Mouse (Mus musculus) B cell, adult 62 days (primary cell): ENCODE measurements around the gene Usp34. TPM values are rescaled to one million over a fixed set of nuclear protein-coding genes. Genes with fewer than 3 reads are reported as not detected.

Experiments used
- total RNA-seq: library from RNA; stranded (reverse); gene quantifications from 4 replicates; pipeline ENCODE4 v1.2.4, GENCODE M21; 2023

Gene Usp34
- 94.5 to 106 TPM (median 98.1 TPM) in 4 replicates for total RNA-seq

DNA sequence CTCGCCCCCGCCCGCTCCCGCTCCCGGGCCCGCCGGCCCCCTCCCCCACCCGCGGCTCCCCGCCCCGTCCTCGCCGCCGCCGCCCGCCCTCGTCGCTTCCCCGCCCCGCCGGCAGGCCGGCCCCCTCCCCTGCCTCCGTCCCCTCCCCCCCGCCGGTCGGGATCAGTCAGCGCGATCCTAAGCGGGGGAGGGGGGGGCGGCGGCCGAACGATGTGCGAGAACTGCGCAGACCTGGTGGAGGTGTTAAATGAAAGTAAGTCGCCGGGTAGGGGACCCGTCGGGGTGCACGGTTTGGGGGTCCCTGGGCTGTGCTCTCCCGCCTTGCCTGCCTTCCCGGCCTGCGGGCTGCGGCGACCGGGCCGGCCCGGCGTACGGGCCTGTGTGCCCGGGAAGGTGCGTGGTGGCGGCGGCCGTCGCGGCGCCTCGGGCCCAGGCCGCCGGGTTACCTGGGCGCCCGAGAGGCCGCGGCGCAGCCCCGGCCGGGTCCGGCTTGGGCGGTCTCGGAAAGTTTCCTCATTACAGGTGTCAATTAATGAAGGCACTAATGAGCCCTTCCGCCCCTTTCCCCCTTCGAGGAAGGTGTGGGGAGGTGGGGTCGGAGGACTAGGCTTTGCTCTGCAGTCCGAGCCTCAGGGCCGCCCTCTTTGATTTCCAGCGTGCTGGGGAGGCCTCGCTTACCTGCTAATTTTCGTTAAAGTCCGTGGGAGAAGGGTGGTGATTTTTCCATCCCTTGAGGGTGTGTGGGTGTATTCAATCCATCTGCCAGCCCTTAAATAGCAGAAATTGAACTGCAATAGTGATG lies at the start of gene Usp34:
Gene Usp34, plus strand, starts transcription at position 132 of the 802 bp plus-strand sequence.

GRCm38 (mm10) chr11:23497718-23498509 lies 191.2 kb downstream of the Usp34 start, which contains the start of gene Ahsa2:
TSS of gene Ahsa2 (minus strand) at chr11:23498030.

GRCm38 (mm10) chr11:23520473-23521205 lies 213.9 kb downstream of the Usp34 start, which contains the start of gene 1700093K21Rik:
TSS of gene 1700093K21Rik (minus strand) at chr11:23521155.

Other genes starting within 250 kb of the Usp34 start
- 116 to 130 TPM (median 124 TPM) in 4 replicates for gene Xpo1, start 50.9 kb upstream of the Usp34 start, total RNA-seq
- 56.1 to 67.1 TPM (median 59.1 TPM) in 4 replicates for gene Ahsa2, start 191.1 kb downstream of the Usp34 start, total RNA-seq
- not detected in 4 replicates for gene 1700093K21Rik, start 214.3 kb downstream of the Usp34 start, total RNA-seq